Mouse (Mus musculus) cerebellum, adult 18-20 months (tissue): ENCODE measurements at regions not wholly inside any gene's neighbourhood (a gene's known extent, or its start where the extent isn't known, plus 50 kb on each side); places are given as distances from the start of the nearest gene placed in this dataset.
"Not testable (repeated sequence)": the region's sequence is repeated elsewhere in the genome, so short reads cannot be mapped to it uniquely, and the experiment has no call there.

ENCODE experiments used
- DNase-seq, 2 experiments: peaks; one replicate each; pipeline ENCODE4 v3.0.0; 2021

GRCm38 (mm10) chr7:70300516-70300915 is 66.0 kb downstream of the Nr2f2 start:
- DNase-seq = no peak

- no peak for DNase-seq
These were observed 75.1 kb downstream of the Nr2f2 start for GRCm38 (mm10) chr7:70291431-70291830.

DNA sequence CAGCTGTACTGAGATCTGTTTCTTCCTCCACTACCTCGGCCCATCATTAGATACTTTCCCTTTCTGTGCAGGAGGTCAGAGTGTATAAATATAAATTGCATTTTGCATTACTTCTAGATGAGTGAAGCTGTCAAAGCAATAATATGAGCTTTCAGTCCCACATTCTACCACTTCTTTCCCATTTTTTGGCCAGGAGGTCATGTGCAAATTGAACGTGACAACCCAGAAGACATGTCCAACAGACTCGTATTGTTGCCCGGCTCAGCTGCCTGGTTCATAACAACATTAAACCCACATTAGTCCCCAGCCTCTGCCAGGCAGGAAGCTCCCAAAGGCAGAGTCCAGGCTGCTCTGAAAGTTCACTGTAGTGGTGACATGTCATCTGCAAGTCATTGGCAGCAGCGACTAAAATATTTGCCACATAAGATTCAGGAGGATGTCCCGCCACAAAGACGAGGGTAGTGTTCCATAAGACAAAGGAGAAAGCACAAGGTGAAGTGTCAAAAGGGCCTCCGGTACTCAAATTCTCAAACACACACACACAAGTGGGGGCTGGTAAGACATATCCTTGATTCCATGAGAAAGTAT is 75.7 kb downstream of the Nr2f2 start:
- no peak for DNase-seq

GRCm38 (mm10) chr7:70290277-70290676 is 76.3 kb downstream of the Nr2f2 start:
- DNase-seq = no peak

DNA sequence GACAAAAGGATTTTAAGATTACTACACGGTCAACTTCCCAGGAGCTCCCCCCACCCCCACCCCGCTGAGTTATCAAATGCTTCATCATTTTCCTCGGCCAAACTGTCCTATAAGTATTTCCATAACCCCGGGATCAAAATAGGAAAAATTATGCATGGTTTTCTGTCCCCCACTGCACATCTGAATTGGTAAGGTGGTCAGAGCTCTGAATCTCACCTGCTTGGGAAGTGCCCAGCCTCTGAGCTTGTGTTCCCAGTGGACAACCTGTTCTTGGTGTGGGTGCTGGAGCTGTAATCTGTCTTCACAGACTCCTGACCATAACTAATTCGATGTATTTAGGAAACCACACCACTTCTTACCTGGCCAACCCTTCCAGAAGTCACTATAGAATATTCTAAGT is 77.9 kb downstream of the Nr2f2 start:
- no peak for DNase-seq

- DNase-seq = no peak
These were observed 78.6 kb downstream of the Nr2f2 start for GRCm38 (mm10) chr7:70287891-70288421.

DNA sequence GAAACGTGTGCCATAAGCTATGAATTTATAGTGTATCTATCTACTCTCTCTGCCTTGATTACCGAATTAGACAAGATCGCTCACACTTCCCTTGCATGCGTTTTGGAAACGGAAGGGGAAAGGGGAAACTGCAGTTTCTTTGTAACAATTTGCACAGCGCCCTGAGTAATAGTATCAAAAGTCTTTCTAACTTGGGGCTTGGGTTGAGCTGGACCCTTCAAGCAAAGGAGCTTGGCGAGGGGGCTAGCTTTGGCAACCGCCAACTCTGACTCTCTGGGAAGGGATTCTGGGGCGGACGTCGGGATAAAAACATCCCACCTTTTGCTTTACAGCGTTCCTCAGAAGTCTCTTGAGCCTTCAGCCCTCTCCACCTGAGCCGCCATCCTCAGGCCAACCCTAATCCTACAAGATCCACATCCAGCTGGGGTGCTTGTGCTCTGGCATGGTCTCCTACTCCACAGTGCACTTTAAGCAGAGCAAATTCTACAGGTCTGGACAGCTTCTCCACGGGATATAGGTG is 79.6 kb downstream of the Nr2f2 start:
- DNase-seq = no peak

GRCm38 (mm10) chr7:70285344-70285743 is 81.2 kb downstream of the Nr2f2 start:
- no peak for DNase-seq

- DNase-seq = no peak
These were observed 82.7 kb downstream of the Nr2f2 start for GRCm38 (mm10) chr7:70283836-70284235.

DNA sequence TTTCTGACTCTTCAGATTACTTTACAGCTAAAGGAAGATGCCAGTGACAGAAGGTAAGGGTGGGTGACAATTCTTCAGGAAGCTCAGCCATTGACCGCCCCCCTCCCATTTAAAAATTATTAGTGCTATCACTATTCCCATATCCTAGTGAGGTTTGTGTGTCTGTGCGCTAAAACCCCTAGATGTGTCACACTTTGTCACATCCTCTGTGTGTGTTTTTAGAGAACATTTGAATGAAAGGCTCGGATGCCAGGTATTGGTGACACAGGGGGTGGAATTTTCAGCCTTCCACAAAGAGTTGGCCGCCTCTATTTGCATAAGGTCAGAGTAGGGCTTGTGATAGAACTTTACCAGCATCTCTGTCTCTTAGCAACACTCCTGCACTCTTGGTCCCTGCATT is 83.4 kb downstream of the Nr2f2 start:
- DNase-seq = no peak

- no peak for DNase-seq
These were observed 84.5 kb downstream of the Nr2f2 start for GRCm38 (mm10) chr7:70281891-70282515.

DNA sequence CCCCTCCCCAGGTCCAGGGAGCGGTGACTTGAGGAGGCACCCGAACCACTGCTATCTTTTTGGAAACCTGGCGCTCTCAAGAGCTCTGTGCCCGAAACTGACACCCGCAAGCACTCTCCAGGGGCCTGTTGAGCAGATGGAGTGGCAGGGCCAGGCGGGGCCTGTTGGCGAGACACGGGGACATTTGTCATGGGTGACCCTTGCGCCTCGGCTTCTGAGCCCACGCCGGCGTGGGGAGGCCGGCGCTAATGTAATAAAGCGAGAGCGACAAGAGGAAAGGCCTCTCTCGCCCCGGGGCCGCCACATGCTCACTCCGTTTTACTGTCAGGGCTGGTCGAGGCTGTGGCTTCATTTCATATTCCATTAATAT is 85.2 kb downstream of the Nr2f2 start:
- DNase-seq = no peak

- no peak for DNase-seq
These were observed 85.7 kb downstream of the Nr2f2 start for GRCm38 (mm10) chr7:70280643-70281380.

DNA sequence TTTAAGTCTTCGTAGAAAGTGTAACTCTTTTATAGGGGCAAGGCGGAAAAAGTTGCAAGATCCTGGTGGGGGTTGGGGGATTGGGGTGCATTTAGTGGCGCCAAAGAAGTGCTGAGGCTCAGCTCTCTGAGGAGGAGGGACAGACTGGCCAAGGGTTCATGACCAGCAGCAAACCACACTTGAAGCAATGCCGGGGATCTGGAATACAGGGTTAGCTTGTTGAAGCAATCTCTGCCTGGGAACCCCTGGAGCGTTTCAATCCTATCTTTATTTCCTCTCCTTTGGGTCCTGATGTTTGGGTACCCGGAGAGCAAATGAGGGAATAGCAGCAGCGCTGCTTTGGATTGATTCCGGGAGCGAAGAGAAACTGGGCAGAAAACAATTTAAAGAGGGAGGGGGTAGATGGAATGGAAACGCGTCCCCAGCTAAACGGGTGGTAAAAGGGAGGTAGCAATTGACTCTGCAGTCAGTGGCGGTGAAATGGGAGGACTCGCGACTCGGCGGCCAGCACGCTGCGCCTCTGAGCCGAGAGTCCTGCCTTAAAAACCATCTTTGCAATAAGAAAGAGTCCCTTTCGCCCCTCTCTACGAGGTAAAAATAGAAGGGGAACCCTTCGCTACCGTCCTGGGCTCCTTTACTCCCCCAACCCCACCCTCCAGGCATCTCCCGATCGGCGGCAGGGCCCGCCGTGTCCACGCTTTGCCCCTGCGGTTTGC is 86.5 kb downstream of the Nr2f2 start:
- no peak for DNase-seq

DNA sequence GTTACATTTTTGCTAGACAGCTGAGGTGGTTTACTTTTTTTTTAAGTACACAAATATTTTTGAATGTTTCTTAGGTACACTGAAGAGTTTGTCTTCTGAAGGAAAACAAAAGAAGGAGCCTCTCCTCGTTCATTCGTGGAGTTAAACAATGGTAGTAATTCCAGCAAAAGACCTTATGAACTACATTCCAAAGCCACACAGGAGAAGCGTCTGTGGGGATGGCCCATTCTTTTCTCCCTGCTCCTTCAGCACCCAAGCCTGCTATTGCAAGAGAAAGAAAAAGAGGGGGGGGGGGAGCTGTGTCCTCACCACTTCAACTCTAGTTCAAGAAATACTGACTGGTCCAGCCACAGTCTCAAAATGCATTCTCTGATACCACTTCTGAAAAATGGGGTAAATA is 87.4 kb downstream of the Nr2f2 start:
- DNase-seq = no peak

DNA sequence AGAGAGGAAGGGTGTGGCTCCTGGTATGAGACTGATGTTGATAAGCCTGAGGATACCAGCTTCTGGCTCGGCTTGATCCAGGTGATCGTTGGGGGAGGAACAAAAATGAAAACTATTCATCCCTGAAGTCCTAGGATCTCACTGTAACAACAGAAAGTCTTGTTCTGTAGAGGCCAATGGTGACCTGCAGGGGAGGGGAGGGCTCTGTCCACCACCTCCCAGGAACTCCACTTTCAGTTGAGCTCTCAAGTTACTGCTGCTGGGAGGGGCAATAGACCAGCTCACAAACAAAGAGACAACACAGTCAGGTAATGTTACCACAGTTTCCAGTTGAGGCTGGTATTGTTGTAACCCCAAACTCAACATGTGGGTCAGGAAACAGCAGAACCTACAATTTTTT is 90.5 kb downstream of the Nr2f2 start:
- DNase-seq = no peak

DNA sequence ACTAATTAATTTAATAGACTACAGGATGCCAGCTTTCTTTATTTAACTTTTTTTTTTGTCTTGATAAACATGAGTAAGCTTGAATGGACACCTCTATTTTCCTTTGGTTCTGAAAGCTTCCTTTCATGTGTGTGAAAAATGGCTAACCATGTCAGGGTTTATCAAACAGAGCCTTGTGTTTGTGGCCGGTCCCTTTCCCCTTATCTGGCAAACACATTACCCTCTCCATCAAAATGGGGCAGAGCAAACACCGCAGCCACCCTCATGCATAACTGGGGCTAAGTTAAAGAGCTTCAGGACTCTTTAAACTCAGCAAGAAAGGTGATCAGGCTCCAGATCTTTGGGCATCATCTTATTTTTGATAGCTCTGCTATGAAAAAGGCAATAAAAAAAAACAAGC is 92.2 kb downstream of the Nr2f2 start:
- no peak for DNase-seq

DNA sequence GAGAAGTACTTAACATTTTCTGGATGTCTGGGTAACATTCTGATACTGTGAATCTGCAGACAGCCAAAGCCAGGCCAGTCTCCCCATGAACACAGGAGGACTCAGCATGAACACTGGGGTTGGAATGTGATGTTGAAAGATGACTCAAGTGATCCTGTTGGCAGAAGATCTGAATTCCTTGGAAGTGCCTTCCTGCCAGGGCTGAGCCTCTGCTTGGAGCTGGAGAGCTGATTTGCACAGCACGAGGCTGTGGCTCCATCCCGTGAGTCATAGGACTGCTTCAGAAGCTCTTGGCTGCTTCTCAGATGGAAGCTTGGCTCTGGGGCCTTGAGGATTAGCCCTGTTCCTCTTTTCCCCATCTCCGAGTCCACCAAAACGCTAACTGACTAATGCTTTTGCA is 99.5 kb downstream of the Nr2f2 start:
- no peak for DNase-seq

DNA sequence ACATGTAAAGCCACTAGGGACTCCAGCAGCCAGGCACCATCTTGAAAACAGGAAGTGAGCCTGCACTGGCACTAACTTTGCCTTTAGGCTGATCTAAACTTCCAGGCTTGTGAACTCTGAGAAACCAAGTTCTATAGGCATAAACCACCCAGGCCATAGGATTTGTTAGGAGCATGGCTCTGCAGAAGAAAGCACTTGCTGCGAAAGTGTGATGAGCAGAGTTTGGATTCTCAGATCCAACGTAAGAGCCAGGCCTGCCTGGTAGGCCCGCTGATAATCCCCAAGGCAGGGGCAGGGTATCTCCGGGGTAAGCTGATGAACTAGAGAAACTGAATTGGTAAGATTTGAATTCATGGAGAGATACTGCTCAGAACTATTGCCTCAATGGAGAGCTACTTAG is 109.7 kb downstream of the Nr2f2 start:
- no peak for DNase-seq

DNA sequence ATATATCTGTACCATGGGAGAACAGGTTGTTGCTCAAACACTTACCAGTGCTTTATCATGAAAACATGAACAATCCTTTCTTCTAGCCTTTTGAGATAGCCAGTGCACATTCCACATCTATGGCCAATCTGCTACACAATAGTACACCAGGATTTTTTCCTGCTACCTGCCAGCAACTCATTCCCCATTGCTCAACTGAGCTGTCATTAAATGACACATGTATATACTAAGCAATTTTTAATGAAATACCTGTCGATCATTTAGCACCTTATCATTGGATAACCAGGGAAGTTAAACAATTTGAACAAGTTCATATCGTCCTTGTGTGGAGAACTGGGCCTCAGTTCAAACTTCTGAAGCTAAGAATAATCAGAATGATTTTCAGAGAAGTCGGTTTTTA is 111.5 kb downstream of the Nr2f2 start:
- DNase-seq = no peak

- DNase-seq = no peak
These were observed 113.3 kb downstream of the Nr2f2 start for GRCm38 (mm10) chr7:70253275-70253674.

- DNase-seq = not testable (repeated sequence)
These were observed 127.5 kb downstream of the Nr2f2 start for GRCm38 (mm10) chr7:70239059-70239458.

GRCm38 (mm10) chr7:70219310-70219709 is 147.2 kb downstream of the Nr2f2 start:
- no peak for DNase-seq
